28 mouse cellular contexts compared by ENCODE assay signal in genomic region chr1:162236624-162237159, GRCm38 (mm10).
DNase-seq lines count a peak whose midpoint lies in the region; ATAC-seq and TF ChIP-seq lines count a peak whose summit lies in the region.
"Had no signal": no experiment of that assay in that cellular context is flagged by ENCODE, and none has a peak within 500 bp of the region (broad histone marks: within the 10 kb centered on the region; RNA-seq: fewer than 3 reads in every experiment).

No protein-coding gene starts in this region.

- H3K9me3 ChIP-seq in lung, embryonic 14.5 days (ENCODE audit: low read depth, low read length), result no peaks in the 10 kb centered on the region
- no peaks in the 10 kb centered on the region for H3K9me3 ChIP-seq in lung, embryonic 16.5 days (ENCODE audit: control insufficient read depth, low read length)
- H3K9me3 ChIP-seq in midbrain, embryonic 11.5 days (ENCODE audit: control insufficient read depth, low read length), result no peaks in the 10 kb centered on the region
- no peaks in the 10 kb centered on the region for H3K9me3 ChIP-seq in midbrain, embryonic 14.5 days (ENCODE audit: control insufficient read depth, low read length)
- H3K9me3 ChIP-seq: embryonic facial prominence, embryonic 13.5 days; embryonic facial prominence, embryonic 15.5 days; forebrain, embryonic 10.5 days; forebrain, embryonic 12.5 days; G1E had no signal

- H3K27ac ChIP-seq in lung, embryonic 14.5 days (ENCODE audit: low read depth), result peak overlapping the region; percentile 24; the same call in 1 of the 2 replicates
- peak overlapping the region; percentile 31; the same call in 1 of the 2 replicates for H3K27ac ChIP-seq in lung, embryonic 16.5 days (ENCODE audit: low read length)
- no peak overlapping the region for H3K27ac ChIP-seq in midbrain, embryonic 11.5 days (ENCODE audit: low read depth, low read length)
- no peak overlapping the region for H3K27ac ChIP-seq in midbrain, embryonic 14.5 days (replicated peaks; ENCODE audit: low read depth, low read length)
- H3K27ac ChIP-seq: embryonic facial prominence, embryonic 15.5 days; forebrain, embryonic 10.5 days; forebrain, embryonic 12.5 days had no signal

- H3K4me1 ChIP-seq in lung, embryonic 14.5 days (ENCODE audit: insufficient read depth), result 0 out of 2 replicates have a peak, but pooled peaks cover 5% of the 10 kb centered on the region
- no peaks in the 10 kb centered on the region; the same call in 1 of the 2 replicates for H3K4me1 ChIP-seq in lung, embryonic 16.5 days (replicated peaks; ENCODE audit: control insufficient read depth, insufficient read depth, low read length)
- no peaks in the 10 kb centered on the region for H3K4me1 ChIP-seq in midbrain, embryonic 11.5 days (ENCODE audit: control insufficient read depth, insufficient read depth, low read length)
- no peaks in the 10 kb centered on the region for H3K4me1 ChIP-seq in midbrain, embryonic 14.5 days (ENCODE audit: control insufficient read depth, insufficient read depth, low read length)
- H3K4me1 ChIP-seq: forebrain, embryonic 12.5 days had no signal

- H3K9ac ChIP-seq in lung, embryonic 14.5 days, result no peak overlapping the region
- H3K9ac ChIP-seq in lung, embryonic 16.5 days (ENCODE audit: low read length), result no peak overlapping the region
- no peak overlapping the region for H3K9ac ChIP-seq in midbrain, embryonic 11.5 days (ENCODE audit: low read length)
- H3K9ac ChIP-seq in midbrain, embryonic 14.5 days (replicated peaks; ENCODE audit: low read length), result no peak overlapping the region
- H3K9ac ChIP-seq: embryonic facial prominence, embryonic 13.5 days; embryonic facial prominence, embryonic 15.5 days; forebrain, embryonic 12.5 days had no signal

- H3K4me2 ChIP-seq in lung, embryonic 14.5 days, result no peak overlapping the region
- no peak overlapping the region for H3K4me2 ChIP-seq in lung, embryonic 16.5 days (ENCODE audit: low read depth, low read length)
- no peak overlapping the region for H3K4me2 ChIP-seq in midbrain, embryonic 11.5 days
- no peak overlapping the region for H3K4me2 ChIP-seq in midbrain, embryonic 14.5 days (ENCODE audit: low read length)
- H3K4me2 ChIP-seq: embryonic facial prominence, embryonic 13.5 days; embryonic facial prominence, embryonic 15.5 days; forebrain, embryonic 12.5 days had no signal

- DNase-seq in heart, adult 11 months, result peak; percentile 10
- DNase-seq in heart, adult 9 months (ENCODE audit: low spot score in 2 of 2), result no peak
- peak; percentile 73 for DNase-seq in lung, embryonic 14.5 days
- DNase-seq in lung, adult 18-20 months, result no peak
- DNase-seq in lung, postnatal 14 days, result no peak
- DNase-seq in midbrain, embryonic 11.5 days (ENCODE audit: low spot score, missing footprints), result peak; percentile 61
- DNase-seq in midbrain, embryonic 14.5 days, result no peak
- DNase-seq: adrenal gland, adult 8-10 months; adrenal gland, postnatal 14 days; adrenal gland, postnatal 36 days; B cell, adult 2 months; cerebellum, adult 11-12 months; cerebellum, adult 2 months; cerebellum, adult 9-10 months; cerebellum, postnatal 10 days; cerebellum, postnatal 25 days had no signal

- peak; percentile 79 for ATAC-seq in lung, embryonic 14.5 days (ENCODE audit: insufficient read depth)
- ATAC-seq in lung, embryonic 16.5 days (ENCODE audit: low read depth), result peak; percentile 84
- ATAC-seq in midbrain, embryonic 11.5 days (ENCODE audit: low FRiP score), result no peak
- no peak for ATAC-seq in midbrain, embryonic 14.5 days (ENCODE audit: low FRiP score, low TSS enrichment)
- ATAC-seq: activated CD4-positive, CD25-positive, alpha-beta regulatory T cell, adult 4 months; CD4-positive, CD25-positive, alpha-beta regulatory T cell, adult 4 months; forebrain, embryonic 14.5 days; Patski had no signal

- TF ChIP-seq CTCF in lung, embryonic 14.5 days (IDR thresholded peaks at IDR 0.05; ENCODE audit: low read depth), result no peak

- no peaks in the 10 kb centered on the region for H3K36me3 ChIP-seq in lung, embryonic 14.5 days (ENCODE audit: insufficient read depth)
- H3K36me3 ChIP-seq in lung, embryonic 16.5 days (ENCODE audit: control insufficient read depth, insufficient read depth, low read length), result no peaks in the 10 kb centered on the region
- no peaks in the 10 kb centered on the region for H3K36me3 ChIP-seq in midbrain, embryonic 11.5 days (ENCODE audit: control insufficient read depth, insufficient read depth, low read length)
- H3K36me3 ChIP-seq in midbrain, embryonic 14.5 days (ENCODE audit: control insufficient read depth, insufficient read depth, low read length), result no peaks in the 10 kb centered on the region
- H3K36me3 ChIP-seq: embryonic facial prominence, embryonic 13.5 days; embryonic facial prominence, embryonic 15.5 days; forebrain, embryonic 10.5 days; forebrain, embryonic 12.5 days; G1E had no signal

- WGBS in lung, embryonic 14.5 days, result 55% methylated on average over 7 of the region's 7 CpGs
- WGBS in lung, embryonic 16.5 days, result 55% methylated on average over 7 of the region's 7 CpGs
- 89% methylated on average over 7 of the region's 7 CpGs for WGBS in midbrain, embryonic 11.5 days
- WGBS in midbrain, embryonic 14.5 days, result 92% methylated on average over 7 of the region's 7 CpGs

- H3K27me3 ChIP-seq in lung, embryonic 14.5 days (ENCODE audit: insufficient read depth, low read length), result no peaks in the 10 kb centered on the region
- no peaks in the 10 kb centered on the region for H3K27me3 ChIP-seq in lung, embryonic 16.5 days (ENCODE audit: control insufficient read depth, insufficient read depth, low read depth, low read length)
- H3K27me3 ChIP-seq in midbrain, embryonic 11.5 days (ENCODE audit: control insufficient read depth, insufficient read depth, low read length), result no peaks in the 10 kb centered on the region
- H3K27me3 ChIP-seq in midbrain, embryonic 14.5 days (ENCODE audit: control insufficient read depth, insufficient read depth, low read length), result no peaks in the 10 kb centered on the region
- H3K27me3 ChIP-seq: CH12.LX; embryonic facial prominence, embryonic 13.5 days; embryonic facial prominence, embryonic 15.5 days; forebrain, embryonic 12.5 days; Patski had no signal

- no peak overlapping the region for H3K4me3 ChIP-seq in lung, embryonic 14.5 days (ENCODE audit: low read depth, low read length)
- H3K4me3 ChIP-seq in lung, embryonic 16.5 days (ENCODE audit: low read length), result no peak overlapping the region
- H3K4me3 ChIP-seq in midbrain, embryonic 11.5 days (ENCODE audit: low read depth, low read length), result no peak overlapping the region
- H3K4me3 ChIP-seq in midbrain, embryonic 14.5 days (replicated peaks; ENCODE audit: low read depth, low read length), result no peak overlapping the region
- H3K4me3 ChIP-seq: embryonic facial prominence, embryonic 13.5 days; embryonic facial prominence, embryonic 15.5 days; erythroblast, embryonic 14.5 days; forebrain, embryonic 10.5 days; forebrain, embryonic 12.5 days had no signal

Comparison
In these comparisons a context has a peak if more than half of its experiments do, and no peak if none do; other contexts are left out.
1. DNase-seq: peak in heart, adult 11 months (single experiment), lung, embryonic 14.5 days (single experiment) and midbrain, embryonic 11.5 days (single experiment); none in heart, adult 9 months (0 of 2), lung, adult 18-20 months (0 of 2), lung, postnatal 14 days (single experiment) and midbrain, embryonic 14.5 days (single experiment).
2. ATAC-seq: peak in lung, embryonic 14.5 days (single experiment) and lung, embryonic 16.5 days (single experiment); none in midbrain, embryonic 11.5 days (single experiment) and midbrain, embryonic 14.5 days (single experiment).
3. H3K27ac ChIP-seq: peak in lung, embryonic 14.5 days (single experiment) and lung, embryonic 16.5 days (single experiment); none in midbrain, embryonic 11.5 days (single experiment) and midbrain, embryonic 14.5 days (single experiment).